Mouse (Mus musculus) kidney, postnatal 4 days (tissue): ENCODE data around the gene Slc5a4b.
"Not testable (repeated sequence)": the region's sequence is repeated elsewhere in the genome, so short reads cannot be mapped to it uniquely, and the experiment has no call there.

Experiments used
- DNase-seq, 2 experiments: peaks; one replicate each; pipeline ENCODE4 v3.0.0; 2021; ENCODE audit warnings: mixed read lengths in 2 of 2

Gene Slc5a4b

GRCm38 (mm10) chr10:76110861-76111260, at the start of gene Slc5a4b:
TSS of gene Slc5a4b (minus strand) at chr10:76110961.
- DNase-seq = no peak

- no peak for DNase-seq
Measured at GRCm38 (mm10) chr10:76158009-76158408, 47.2 kb upstream of the Slc5a4b start.

GRCm38 (mm10) chr10:76157528-76157927, 46.8 kb upstream of the Slc5a4b start:
- DNase-seq = no peak

- DNase-seq = no peak
Measured at GRCm38 (mm10) chr10:76155911-76156310, 45.1 kb upstream of the Slc5a4b start.

- no peak for DNase-seq
Measured at GRCm38 (mm10) chr10:76147278-76147677, 36.5 kb upstream of the Slc5a4b start, which contains the start of gene Slc5a4a. TSS of gene Slc5a4a (plus strand) at chr10:76147451.

- no peak for DNase-seq
Measured at GRCm38 (mm10) chr10:76146846-76147245, 36.1 kb upstream of the Slc5a4b start.

DNA sequence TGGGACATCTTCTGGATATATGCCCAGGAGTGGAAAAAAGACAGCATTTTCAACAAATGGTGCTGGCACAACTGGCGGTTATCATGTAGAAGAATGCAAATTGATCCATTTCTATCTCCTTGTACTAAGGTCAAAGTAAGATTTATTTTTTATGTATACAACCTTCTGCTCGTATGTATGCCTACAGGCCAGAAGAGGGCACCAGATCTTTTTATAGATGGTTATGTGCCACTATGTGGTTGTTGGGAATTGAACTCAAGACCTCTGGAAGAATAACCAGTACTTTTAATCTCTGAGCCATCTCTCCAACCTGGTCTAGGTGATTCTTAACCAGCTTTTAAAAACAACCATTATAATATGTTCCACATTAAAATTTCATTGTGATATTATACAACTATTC, 25.6 kb upstream of the Slc5a4b start:
- no peak for DNase-seq

GRCm38 (mm10) chr10:76132506-76132905, 21.7 kb upstream of the Slc5a4b start:
- no peak for DNase-seq

GRCm38 (mm10) chr10:76121495-76121894, 10.7 kb upstream of the Slc5a4b start:
- DNase-seq = no peak

DNA sequence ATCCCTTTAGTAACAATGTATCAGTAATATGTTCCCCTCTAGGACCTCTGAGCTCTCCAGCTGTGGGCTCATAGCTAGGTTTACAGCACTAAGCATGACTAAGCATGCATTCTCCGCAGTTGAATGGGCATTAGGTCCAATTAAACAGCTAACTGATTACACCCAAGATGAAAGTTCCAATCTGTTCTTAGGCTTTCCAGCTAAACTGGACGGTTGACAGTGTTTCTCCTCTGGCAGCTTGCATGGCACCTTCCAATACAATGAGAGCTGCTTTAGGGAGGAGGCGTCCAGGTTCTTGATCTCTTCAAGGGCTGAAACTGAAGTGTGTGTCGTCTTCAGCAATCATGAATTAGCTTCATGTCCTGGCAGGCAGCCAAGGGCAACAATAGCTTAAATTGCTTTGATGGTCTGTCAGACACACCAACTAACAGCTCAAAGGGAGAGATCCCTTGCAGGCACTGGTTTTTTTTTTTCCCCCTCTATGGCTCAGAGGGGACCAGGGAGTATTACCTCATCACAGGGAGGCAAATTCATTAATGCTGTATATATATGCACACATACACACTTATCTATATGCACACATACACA, 9.5 kb upstream of the Slc5a4b start:
- peak; percentile 52 to 70 for DNase-seq

DNA sequence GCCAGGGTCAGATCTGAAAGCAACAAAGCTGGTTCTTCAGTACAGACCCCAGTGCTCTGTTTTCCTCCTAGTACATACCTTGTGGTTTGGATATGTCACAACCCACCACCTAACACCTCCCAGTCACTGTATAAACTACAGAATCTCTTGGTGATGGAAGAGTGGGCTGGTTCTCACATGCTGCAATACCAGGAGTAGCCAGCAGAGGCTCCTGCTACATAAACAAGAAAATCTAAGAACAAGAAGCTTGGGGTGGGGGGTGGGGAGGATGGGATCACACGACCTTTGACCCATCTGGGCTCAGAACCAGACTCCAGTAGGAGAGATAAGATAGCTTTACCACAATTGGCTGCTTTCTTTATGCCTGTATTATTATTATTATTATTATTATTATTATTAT, 8.0 kb upstream of the Slc5a4b start:
- peak; percentile 58 to 63 for DNase-seq

DNA sequence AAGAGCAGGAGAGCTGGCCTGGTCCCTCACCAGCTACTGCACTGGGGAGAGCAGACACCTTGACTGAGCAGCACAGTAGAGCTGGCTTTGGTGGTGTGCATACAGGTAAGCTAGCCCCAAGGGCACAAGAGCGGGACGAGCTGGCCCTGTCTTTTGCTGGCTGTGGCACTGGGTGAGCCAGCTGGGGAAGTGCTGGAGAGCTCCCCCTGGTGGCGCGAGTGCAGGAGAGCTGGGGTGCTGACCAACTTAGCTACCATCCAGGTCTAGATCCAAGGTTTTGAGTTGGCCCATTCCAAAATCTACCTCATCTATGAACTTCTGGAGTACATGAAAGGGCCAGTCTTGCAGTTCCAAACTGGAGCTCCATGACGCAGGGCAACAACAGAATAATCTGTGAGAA, 7.2 kb upstream of the Slc5a4b start:
- DNase-seq = peak; percentile 74 to 81

DNA sequence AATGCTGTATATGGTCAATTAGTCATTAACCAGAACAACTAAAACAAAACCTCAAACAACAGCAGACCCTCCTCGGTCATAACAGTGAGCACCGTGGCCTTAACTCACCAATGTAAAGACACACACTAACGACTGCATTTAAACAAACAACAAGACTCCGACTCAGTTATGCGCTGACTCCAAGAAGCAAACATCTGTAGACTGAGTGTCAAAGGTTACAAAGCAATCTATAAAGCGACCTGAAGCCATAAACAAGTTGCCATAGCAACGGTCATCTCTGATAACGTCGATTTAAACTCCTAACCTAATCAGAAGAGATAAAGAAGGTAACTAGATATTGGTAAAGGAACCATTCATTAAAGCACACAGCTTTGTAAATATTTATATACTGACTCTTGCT, 13.4 kb downstream of the Slc5a4b start:
- DNase-seq = no peak

DNA sequence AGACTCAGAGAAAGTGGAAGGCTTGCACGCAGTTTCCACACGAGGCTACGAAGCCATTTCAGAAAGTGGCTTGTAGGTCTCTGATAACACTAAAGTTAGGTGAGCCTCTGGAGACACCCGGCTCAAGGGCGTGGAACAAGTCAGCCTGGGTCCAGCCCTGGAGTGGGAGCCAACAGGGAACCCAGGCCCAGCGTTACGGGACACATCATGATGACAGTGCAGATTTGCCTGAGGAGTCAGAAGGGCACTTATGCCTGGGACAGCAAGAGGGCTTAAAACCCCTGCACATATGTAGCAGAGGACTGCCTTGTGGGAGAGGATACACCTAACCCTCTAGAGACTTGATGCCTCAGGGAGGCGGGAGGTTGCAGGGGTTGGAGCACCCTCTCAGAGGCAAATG, 14.2 kb downstream of the Slc5a4b start:
- DNase-seq = no peak

DNA sequence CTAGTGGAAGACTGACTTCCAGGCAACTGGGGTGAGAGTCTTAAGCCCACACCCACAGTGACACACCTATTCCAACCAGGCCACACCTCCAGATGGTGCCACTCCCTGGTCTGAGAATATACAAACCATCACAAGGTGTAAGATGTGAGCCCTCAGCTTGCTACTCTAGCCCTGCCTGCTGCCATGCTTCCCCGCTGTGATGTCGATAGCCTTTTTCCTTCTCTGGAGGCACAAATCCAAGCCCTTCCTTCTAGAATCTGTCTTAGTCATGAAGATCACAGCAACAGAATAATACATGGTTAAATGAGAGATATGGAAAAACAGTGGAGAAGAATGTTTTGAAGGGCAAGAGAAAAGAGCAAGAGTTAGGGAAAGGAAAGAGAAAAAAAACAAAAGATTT, 33.8 kb downstream of the Slc5a4b start:
- DNase-seq = not testable (repeated sequence)

GRCm38 (mm10) chr10:76072080-76072479, 38.7 kb downstream of the Slc5a4b start:
- DNase-seq = not testable (repeated sequence)

GRCm38 (mm10) chr10:76067674-76068613, 42.8 kb downstream of the Slc5a4b start:
- peak; percentile 9 to 41 for DNase-seq

GRCm38 (mm10) chr10:76062439-76062838, 48.3 kb downstream of the Slc5a4b start:
- no peak for DNase-seq

DNA sequence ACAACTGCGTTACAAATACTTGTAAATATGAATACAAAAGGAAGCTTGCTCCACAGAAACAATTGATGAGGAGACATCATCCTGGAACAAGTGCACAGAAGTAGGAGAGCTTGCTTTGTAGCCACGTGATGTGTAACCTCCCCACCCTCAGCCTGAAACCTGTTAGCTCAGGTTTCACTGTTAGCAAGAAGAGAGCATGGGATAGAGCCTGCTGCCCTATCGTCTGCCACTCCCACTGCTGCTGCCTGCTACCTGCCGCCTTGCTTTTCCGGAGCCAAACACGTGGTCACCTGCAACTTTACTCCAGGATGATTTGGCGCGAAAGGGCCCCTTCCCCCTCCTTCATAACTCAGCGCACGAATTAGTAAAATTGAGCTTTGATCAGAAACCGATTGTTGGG, 58.9 kb downstream of the Slc5a4b start:
- DNase-seq = no peak

DNA sequence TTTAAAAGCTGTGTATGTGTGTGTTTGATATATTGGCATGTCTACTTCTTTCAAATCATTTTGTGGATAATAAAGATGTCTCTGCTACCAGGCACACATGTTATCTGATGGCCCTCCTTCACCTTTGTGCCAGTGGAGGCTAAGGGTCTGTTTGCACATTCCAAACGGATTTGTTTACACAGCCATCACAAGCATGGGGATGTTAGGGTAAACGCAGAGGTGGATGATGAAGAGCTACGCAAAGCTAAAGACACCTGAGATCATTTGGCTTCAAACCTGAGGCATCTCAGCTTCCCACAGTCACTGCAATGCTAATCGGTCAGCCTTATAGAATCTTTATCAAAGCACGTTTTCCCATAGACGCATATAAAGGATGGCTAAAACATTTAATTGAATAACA, 61.8 kb downstream of the Slc5a4b start:
- DNase-seq = no peak

- DNase-seq = no peak
Measured at GRCm38 (mm10) chr10:76047182-76047869, 63.4 kb downstream of the Slc5a4b start.

DNA sequence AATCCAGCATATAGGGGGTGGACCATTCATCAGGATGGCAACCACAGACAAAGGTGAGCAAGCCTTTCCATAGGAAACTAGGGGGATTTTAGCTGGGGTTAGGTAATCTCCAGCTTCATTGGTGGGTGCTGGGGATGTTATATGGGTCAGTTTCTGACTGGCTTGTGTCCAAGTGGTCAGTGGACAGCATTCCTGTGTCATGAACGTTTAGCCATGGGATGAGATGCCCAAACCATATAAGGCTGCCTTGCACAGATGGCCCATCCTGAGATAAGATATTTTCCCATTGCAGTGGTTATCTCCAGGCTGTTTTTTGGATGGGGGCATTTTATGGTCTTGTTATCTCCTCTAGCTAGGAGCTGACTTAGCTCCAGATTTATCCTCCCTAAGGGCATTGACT, 64.0 kb downstream of the Slc5a4b start:
- no peak for DNase-seq

- DNase-seq = no peak
Measured at GRCm38 (mm10) chr10:76045343-76045742, 65.4 kb downstream of the Slc5a4b start.

DNA sequence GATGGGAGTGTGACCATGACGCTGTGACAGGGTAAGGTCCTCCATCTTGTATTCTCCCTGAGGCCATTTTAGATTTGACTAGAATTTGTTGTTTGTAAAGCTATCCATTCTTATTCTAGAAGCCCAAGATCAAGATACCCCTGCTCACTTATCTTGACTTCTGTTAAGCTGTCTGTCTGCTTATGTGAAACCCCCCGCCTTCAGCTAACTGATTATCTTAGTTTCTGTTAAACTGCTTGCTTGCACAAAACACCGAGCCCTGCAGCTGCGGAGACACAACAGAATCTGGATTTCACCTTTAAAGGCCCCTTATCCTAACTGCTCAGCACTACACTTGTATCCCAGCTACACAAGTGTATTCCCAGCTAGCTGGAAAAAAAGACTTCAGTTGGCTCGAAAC, 73.8 kb downstream of the Slc5a4b start:
- DNase-seq = no peak
